Mouse (Mus musculus): Measurements from ENCODE around the gene Dtnb. TPM values are rescaled to one million over a fixed set of nuclear protein-coding genes. Genes with fewer than 3 reads are reported as not detected.
"Not testable (repeated sequence)": the region's sequence is repeated elsewhere in the genome, so short reads cannot be mapped to it uniquely, and the experiment has no call there.

The Dtnb gene
- polyA plus RNA-seq, 1 experiment from 2014 or later, result 14.2 TPM

DNA sequence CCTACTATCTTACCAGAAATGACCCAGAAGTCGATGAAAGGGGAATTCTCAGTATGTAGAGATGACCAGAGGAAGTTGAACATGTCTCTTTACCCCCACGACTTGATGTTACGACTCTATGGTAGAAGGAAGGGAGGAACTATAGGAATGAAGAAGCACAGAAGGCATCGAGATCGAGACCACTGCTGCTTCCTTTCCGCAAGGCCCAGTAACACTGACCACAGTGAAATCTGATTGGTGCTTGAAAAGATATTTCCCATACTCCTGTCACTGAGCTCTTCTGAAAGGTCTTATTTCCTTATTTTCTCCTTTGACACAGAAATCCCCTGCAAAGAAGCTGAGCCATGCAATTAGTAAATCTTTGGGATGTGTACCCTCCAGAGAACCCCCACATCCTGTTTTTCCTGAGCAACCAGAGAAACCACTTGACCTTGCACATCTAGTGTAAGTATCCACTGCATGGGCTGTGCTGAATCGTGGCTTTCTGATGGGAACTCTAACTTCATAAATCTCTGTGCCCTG is 114.3 kb downstream of the Dtnb start:
- Histone ChIP-seq H3K9me3 (replicated peaks; ENCODE audit: control insufficient read depth, low read length) (no peaks in the 10 kb centered on the region), H3K36me3 (ENCODE audit: control insufficient read depth, insufficient read depth) (no peaks in the 10 kb centered on the region), H3K27ac (ENCODE audit: low read length) (no peak overlapping the region), H3K4me1 (ENCODE audit: control insufficient read depth, insufficient read depth, low read length) (no peaks in the 10 kb centered on the region), H3K4me3 (ENCODE audit: low read length) (no peak overlapping the region), H3K27me3 (ENCODE audit: control insufficient read depth, insufficient read depth, low read length) (no peaks in the 10 kb centered on the region), H3K9ac (ENCODE audit: low read length) (no peak overlapping the region), H3K4me2 (ENCODE audit: low read depth, low read length) (no peak overlapping the region)
- WGBS, result 70% methylated on average over 7 of the region's 7 CpGs
- no peak for ATAC-seq (replicated peaks; ENCODE audit: extremely low read depth, insufficient read depth, low FRiP score)

DNA sequence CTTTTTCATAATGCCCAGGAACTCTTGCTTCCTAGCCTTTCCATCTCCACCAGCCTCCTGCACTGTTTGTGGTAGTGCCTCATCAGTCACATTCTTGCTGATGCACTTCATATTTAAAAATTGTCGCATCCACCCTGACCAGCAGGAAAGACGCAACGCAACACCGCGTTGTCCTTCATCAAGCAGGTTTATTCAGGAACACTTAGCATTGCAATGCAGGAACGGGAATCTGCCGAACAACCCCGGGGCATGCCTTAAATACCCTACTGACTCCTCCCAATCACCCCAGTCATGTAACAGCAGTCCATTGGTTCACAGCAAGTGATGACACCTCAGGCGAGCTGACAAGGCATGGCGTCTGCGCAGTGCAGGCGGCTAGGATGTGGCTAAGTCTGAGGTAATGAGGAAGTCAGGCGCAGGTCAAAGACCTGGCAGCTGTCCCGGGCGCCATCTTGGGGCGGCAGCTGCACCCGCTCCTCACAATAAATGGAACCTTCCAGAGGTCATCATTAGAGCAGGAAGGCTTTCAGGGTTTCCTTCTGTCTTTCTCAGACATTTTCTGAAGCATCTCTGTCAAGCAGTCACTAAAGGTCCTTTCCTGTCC is 118.8 kb downstream of the Dtnb start:
- not testable (repeated sequence) for H3K36me3 ChIP-seq (ENCODE audit: control insufficient read depth, insufficient read depth); H3K4me1 ChIP-seq (ENCODE audit: control insufficient read depth, insufficient read depth, low read length); H3K9ac ChIP-seq (ENCODE audit: low read length); ATAC-seq (replicated peaks; ENCODE audit: extremely low read depth, insufficient read depth, low FRiP score); H3K27me3 ChIP-seq (ENCODE audit: control insufficient read depth, insufficient read depth, low read length); H3K4me2 ChIP-seq (ENCODE audit: low read depth, low read length); H3K9me3 ChIP-seq (replicated peaks; ENCODE audit: control insufficient read depth, low read length); H3K4me3 ChIP-seq (ENCODE audit: low read length); H3K27ac ChIP-seq (ENCODE audit: low read length)
- WGBS, result 84% methylated on average over 17 of the region's 17 CpGs

GRCm38 (mm10) chr12:3692795-3693392 is 120.7 kb downstream of the Dtnb start:
- H3K27me3 ChIP-seq (ENCODE audit: control insufficient read depth, insufficient read depth, low read length), result no peaks in the 10 kb centered on the region
- no peak overlapping the region for H3K4me3 ChIP-seq (ENCODE audit: low read length)
- no peak overlapping the region for H3K4me2 ChIP-seq (ENCODE audit: low read depth, low read length)
- ATAC-seq (replicated peaks; ENCODE audit: extremely low read depth, insufficient read depth, low FRiP score), result no peak
- H3K9me3 ChIP-seq (replicated peaks; ENCODE audit: control insufficient read depth, low read length), result no peaks in the 10 kb centered on the region
- WGBS, result 68% methylated on average over 6 of the region's 6 CpGs
- H3K36me3 ChIP-seq (ENCODE audit: control insufficient read depth, insufficient read depth), result no peaks in the 10 kb centered on the region
- H3K9ac ChIP-seq (ENCODE audit: low read length), result no peak overlapping the region
- no peaks in the 10 kb centered on the region for H3K4me1 ChIP-seq (ENCODE audit: control insufficient read depth, insufficient read depth, low read length)
- no peak overlapping the region for H3K27ac ChIP-seq (ENCODE audit: low read length)

- H3K4me3 ChIP-seq (ENCODE audit: low read length), result no peak overlapping the region
- H3K27me3 ChIP-seq (ENCODE audit: control insufficient read depth, insufficient read depth, low read length), result no peaks in the 10 kb centered on the region
- H3K4me1 ChIP-seq (ENCODE audit: control insufficient read depth, insufficient read depth, low read length), result no peaks in the 10 kb centered on the region
- H3K4me2 ChIP-seq (ENCODE audit: low read depth, low read length), result no peak overlapping the region
- ATAC-seq (replicated peaks; ENCODE audit: extremely low read depth, insufficient read depth, low FRiP score), result peak; percentile 70; the same call in 1 of the 2 replicates
- H3K9ac ChIP-seq (ENCODE audit: low read length), result no peak overlapping the region
- no peak overlapping the region for H3K27ac ChIP-seq (ENCODE audit: low read length)
- WGBS, result 50% methylated on average over 5 of the region's 5 CpGs
- no peaks in the 10 kb centered on the region for H3K9me3 ChIP-seq (replicated peaks; ENCODE audit: control insufficient read depth, low read length)
- H3K36me3 ChIP-seq (ENCODE audit: control insufficient read depth, insufficient read depth), result no peaks in the 10 kb centered on the region
These were observed 123.7 kb downstream of the Dtnb start for GRCm38 (mm10) chr12:3695741-3696501.

DNA sequence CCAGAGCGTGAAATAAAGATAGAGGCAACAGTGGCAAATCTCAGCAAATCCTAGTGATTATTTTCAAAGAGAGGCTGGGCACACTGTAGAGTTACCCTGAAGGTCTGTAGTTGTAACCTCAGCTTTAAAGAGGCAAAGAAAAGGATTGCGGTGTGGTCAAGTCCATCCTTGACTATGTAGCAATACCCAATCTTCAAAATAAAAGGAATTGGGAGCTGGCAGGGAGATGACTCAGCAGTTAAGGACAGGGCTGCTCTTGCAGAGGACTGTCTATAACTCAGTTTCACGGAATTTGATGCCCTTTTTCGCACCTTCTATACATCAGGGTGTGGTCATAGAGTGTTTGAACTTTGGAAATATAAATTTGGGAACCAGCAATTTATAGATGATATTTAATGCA is 128.3 kb downstream of the Dtnb start:
- no peak for ATAC-seq (replicated peaks; ENCODE audit: extremely low read depth, insufficient read depth, low FRiP score)
- no peaks in the 10 kb centered on the region for H3K36me3 ChIP-seq (ENCODE audit: control insufficient read depth, insufficient read depth)
- H3K27ac ChIP-seq (ENCODE audit: low read length), result no peak overlapping the region
- H3K4me3 ChIP-seq (ENCODE audit: low read length), result no peak overlapping the region
- WGBS, result 84% methylated on average over 4 of the region's 4 CpGs
- no peaks in the 10 kb centered on the region for H3K9me3 ChIP-seq (replicated peaks; ENCODE audit: control insufficient read depth, low read length)
- H3K9ac ChIP-seq (ENCODE audit: low read length), result no peak overlapping the region
- H3K4me2 ChIP-seq (ENCODE audit: low read depth, low read length), result no peak overlapping the region
- H3K4me1 ChIP-seq (ENCODE audit: control insufficient read depth, insufficient read depth, low read length), result no peaks in the 10 kb centered on the region
- no peaks in the 10 kb centered on the region for H3K27me3 ChIP-seq (ENCODE audit: control insufficient read depth, insufficient read depth, low read length)

DNA sequence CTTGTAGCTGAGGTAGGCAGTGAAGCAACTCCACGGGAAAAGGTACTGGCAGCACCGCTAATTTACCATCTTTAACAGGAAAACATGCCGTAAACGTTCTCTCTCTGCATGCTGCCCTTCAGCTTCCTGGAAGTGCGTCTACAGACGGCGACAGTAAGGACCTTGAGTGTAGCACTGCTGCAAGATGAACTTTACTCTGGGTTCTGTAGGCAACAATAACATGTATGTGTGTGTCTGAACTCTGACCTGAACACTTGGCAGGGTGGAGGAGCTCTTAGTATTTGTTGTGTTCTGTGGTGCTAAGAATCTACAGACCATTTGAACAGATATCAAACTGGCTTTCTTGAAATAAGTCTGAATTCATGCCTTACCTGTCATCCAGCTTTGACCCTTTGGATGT is 130.7 kb downstream of the Dtnb start:
- no peak for ATAC-seq (replicated peaks; ENCODE audit: extremely low read depth, insufficient read depth, low FRiP score)
- Histone ChIP-seq H3K36me3 (ENCODE audit: control insufficient read depth, insufficient read depth) (no peaks in the 10 kb centered on the region), H3K9me3 (replicated peaks; ENCODE audit: control insufficient read depth, low read length) (no peaks in the 10 kb centered on the region), H3K4me2 (ENCODE audit: low read depth, low read length) (no peak overlapping the region), H3K4me3 (ENCODE audit: low read length) (no peak overlapping the region), H3K9ac (ENCODE audit: low read length) (no peak overlapping the region), H3K27ac (ENCODE audit: low read length) (no peak overlapping the region), H3K27me3 (ENCODE audit: control insufficient read depth, insufficient read depth, low read length) (no peaks in the 10 kb centered on the region), H3K4me1 (ENCODE audit: control insufficient read depth, insufficient read depth, low read length) (no peaks in the 10 kb centered on the region)
- 92% methylated on average over 7 of the region's 7 CpGs for WGBS

DNA sequence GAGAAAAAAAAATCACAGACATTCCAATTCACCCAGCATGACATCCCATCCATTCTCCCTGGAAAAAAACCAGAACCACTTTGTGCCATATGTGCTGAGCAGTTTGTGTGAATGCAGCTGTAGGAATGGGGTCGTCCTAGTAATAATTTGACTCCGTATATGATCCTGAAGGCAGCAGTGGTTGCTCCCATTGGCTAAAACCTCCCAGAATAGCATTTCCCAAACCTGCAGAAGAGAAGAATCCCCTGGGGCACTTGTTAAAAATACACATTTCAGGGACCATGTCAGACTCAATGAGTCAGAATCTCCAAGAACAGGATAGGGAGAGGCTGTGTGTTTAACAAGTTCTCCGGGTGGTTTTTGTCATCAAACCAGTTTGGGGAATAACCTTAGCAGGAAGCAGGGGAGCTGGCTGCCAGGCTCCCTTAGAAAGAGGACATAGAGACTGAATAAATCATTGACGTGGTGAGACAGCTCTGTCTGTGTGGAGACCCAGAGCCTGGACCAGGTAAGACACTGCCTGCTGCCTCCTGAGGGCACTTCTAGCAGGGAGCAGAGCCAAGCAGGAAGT is 147.1 kb downstream of the Dtnb start:
- WGBS, result 48% methylated on average over 4 of the region's 4 CpGs
- ATAC-seq (replicated peaks; ENCODE audit: extremely low read depth, insufficient read depth, low FRiP score), result no peak; the same call in 1 of the 2 replicates
- H3K9ac ChIP-seq (ENCODE audit: low read length), result no peak overlapping the region
- peaks cover 15% of the 10 kb centered on the region for H3K4me1 ChIP-seq (ENCODE audit: control insufficient read depth, insufficient read depth, low read length)
- H3K36me3 ChIP-seq (ENCODE audit: control insufficient read depth, insufficient read depth), result no peaks in the 10 kb centered on the region
- no peaks in the 10 kb centered on the region for H3K27me3 ChIP-seq (ENCODE audit: control insufficient read depth, insufficient read depth, low read length)
- no peak overlapping the region for H3K4me2 ChIP-seq (ENCODE audit: low read depth, low read length)
- no peak overlapping the region for H3K4me3 ChIP-seq (ENCODE audit: low read length)
- H3K9me3 ChIP-seq (replicated peaks; ENCODE audit: control insufficient read depth, low read length), result no peaks in the 10 kb centered on the region
- no peak overlapping the region for H3K27ac ChIP-seq (ENCODE audit: low read length)

GRCm38 (mm10) chr12:3720527-3720926 is 148.3 kb downstream of the Dtnb start:
- 93% methylated on average over 2 of the region's 2 CpGs for WGBS
- no peak overlapping the region for H3K4me3 ChIP-seq (ENCODE audit: low read length)

DNA sequence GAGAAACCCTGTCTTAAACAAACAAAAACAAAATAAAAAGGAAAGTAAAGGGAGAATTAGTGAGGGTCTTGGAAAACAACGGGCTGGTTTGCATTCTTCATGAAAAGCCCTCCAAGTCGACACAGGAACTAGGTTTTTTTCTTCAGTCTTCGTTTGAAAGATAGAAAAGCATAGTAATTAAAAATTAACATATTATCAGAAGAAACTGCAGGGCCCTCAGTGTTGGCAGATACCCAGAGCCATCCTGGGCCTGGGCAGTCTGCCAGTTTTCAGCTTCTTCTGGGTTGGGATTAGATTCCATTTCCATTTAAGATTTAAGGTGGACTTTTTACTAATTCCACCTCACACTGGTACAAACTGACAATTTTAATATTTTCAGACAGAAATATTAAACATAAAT is 151.6 kb downstream of the Dtnb start:
- ATAC-seq (replicated peaks; ENCODE audit: extremely low read depth, insufficient read depth, low FRiP score), result no peak
- Histone ChIP-seq H3K4me3 (ENCODE audit: low read length) (no peak overlapping the region), H3K27me3 (ENCODE audit: control insufficient read depth, insufficient read depth, low read length) (no peaks in the 10 kb centered on the region), H3K36me3 (ENCODE audit: control insufficient read depth, insufficient read depth) (no peaks in the 10 kb centered on the region), H3K4me2 (ENCODE audit: low read depth, low read length) (no peak overlapping the region), H3K4me1 (ENCODE audit: control insufficient read depth, insufficient read depth, low read length) (peaks cover 22% of the 10 kb centered on the region), H3K9me3 (replicated peaks; ENCODE audit: control insufficient read depth, low read length) (no peaks in the 10 kb centered on the region), H3K9ac (ENCODE audit: low read length) (no peak overlapping the region), H3K27ac (ENCODE audit: low read length) (peak overlapping the region; percentile 57)
- WGBS, result 20% methylated on average over 3 of the region's 3 CpGs

More at GRCm38 (mm10) chr12:3720527-3720926, 148.3 kb downstream of the Dtnb start:
- Histone ChIP-seq H3K27ac (ENCODE audit: low read length) (no peak overlapping the region), H3K4me1 (ENCODE audit: control insufficient read depth, insufficient read depth, low read length) (peaks cover 23% of the 10 kb centered on the region), H3K9me3 (replicated peaks; ENCODE audit: control insufficient read depth, low read length) (no peaks in the 10 kb centered on the region), H3K27me3 (ENCODE audit: control insufficient read depth, insufficient read depth, low read length) (no peaks in the 10 kb centered on the region), H3K9ac (ENCODE audit: low read length) (no peak overlapping the region), H3K36me3 (ENCODE audit: control insufficient read depth, insufficient read depth) (no peaks in the 10 kb centered on the region), H3K4me2 (ENCODE audit: low read depth, low read length) (no peak overlapping the region)
- no peak for ATAC-seq (replicated peaks; ENCODE audit: extremely low read depth, insufficient read depth, low FRiP score)
